Mouse (Mus musculus): ENCODE measurements at regions not wholly inside any gene's neighbourhood (a gene's known extent, or its start where the extent isn't known, plus 50 kb on each side); places are given as distances from the start of the nearest gene placed in this dataset.
"Not testable (repeated sequence)": the region's sequence is repeated elsewhere in the genome, so short reads cannot be mapped to it uniquely, and the experiment has no call there.

DNA sequence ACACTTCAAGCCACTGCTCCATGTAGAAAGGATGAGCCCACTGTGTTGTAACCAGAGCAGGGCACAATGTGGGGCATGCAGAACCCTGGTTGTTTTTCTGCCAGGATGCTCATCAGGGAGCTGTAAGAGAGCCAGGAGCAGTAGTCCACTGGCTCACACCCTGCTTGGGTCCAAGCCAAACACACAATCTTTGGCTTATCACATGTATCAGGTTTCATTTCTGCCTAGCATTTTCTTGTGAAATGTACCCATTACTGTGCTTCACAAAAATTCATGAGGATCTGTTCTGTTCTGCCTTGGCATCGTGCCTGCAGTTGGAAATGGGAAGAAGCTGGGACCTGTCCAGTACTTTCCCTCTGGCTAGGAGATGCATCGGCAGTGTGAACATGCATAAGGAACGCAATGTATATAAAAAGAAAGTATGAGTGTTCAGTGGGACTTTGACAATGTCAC is 491.6 kb upstream of the Igfbp3 start:
- Histone ChIP-seq H3K4me3 (replicated peaks; ENCODE audit: low read length) (no peak overlapping the region), H3K27ac (replicated peaks; ENCODE audit: low read depth, low read length) (no peak overlapping the region), H3K4me2 (replicated peaks; ENCODE audit: low read depth, low read length, severe bottlenecking) (no peak overlapping the region), H3K27me3 (ENCODE audit: control insufficient read depth, insufficient read depth, low read length) (no peaks in the 10 kb centered on the region), H3K9ac (ENCODE audit: low read depth, low read length, severe bottlenecking) (no peak overlapping the region), H3K36me3 (ENCODE audit: control insufficient read depth, insufficient read depth, low read length) (no peaks in the 10 kb centered on the region), H3K4me1 (ENCODE audit: control insufficient read depth, insufficient read depth, low read length) (peaks cover 3% of the 10 kb centered on the region; the same call in 1 of the 2 replicates), H3K9me3 (ENCODE audit: control insufficient read depth, low read length) (no peaks in the 10 kb centered on the region)
- WGBS, result 48% methylated on average over 3 of the region's 3 CpGs
- no peak for TF ChIP-seq POLR2A (IDR thresholded peaks at IDR 0.05; ENCODE audit: borderline replicate concordance, extremely low read depth, insufficient read depth, insufficient read length)
- DNase-seq (ENCODE audit: low spot score) (peak; percentile 61), ATAC-seq (ENCODE audit: low FRiP score, low read depth) (peak; percentile 74; the same call in 1 of the 2 replicates)

- no peak for TF ChIP-seq POLR2A (IDR thresholded peaks at IDR 0.05; ENCODE audit: borderline replicate concordance, extremely low read depth, insufficient read depth, insufficient read length)
- ATAC-seq (ENCODE audit: low FRiP score, low read depth), result no peak
- DNase-seq (ENCODE audit: low spot score), result peak; percentile 63
Measured at GRCm38 (mm10) chr11:7697591-7697990, 483.9 kb upstream of the Igfbp3 start.

DNA sequence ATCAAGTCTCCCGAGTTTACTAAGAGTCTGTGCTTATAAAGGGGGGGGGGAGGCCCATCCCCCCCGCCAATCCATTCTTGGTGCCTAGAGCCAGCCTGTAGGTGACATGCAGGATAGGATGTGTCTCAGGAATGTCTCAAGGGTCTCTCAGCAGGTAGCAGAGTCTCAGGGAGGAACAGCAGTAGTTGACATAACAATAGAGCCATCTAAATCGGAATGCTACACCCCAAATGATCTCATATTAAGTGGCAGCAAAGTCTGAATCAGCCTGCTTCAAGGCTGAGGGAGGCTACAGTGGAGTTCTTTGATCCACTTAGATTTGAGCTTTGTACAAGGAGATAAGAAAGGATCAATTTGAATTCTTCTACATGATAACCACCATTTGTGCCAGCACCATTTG is 476.0 kb upstream of the Igfbp3 start:
- H3K4me2 ChIP-seq (replicated peaks; ENCODE audit: low read depth, low read length, severe bottlenecking); H3K9me3 ChIP-seq (ENCODE audit: control insufficient read depth, low read length); DNase-seq (ENCODE audit: low spot score); H3K36me3 ChIP-seq (ENCODE audit: control insufficient read depth, insufficient read depth, low read length); ATAC-seq (ENCODE audit: low FRiP score, low read depth); H3K4me1 ChIP-seq (ENCODE audit: control insufficient read depth, insufficient read depth, low read length); H3K9ac ChIP-seq (ENCODE audit: low read depth, low read length, severe bottlenecking); H3K27me3 ChIP-seq (ENCODE audit: control insufficient read depth, insufficient read depth, low read length); H3K4me3 ChIP-seq (replicated peaks; ENCODE audit: low read length); H3K27ac ChIP-seq (replicated peaks; ENCODE audit: low read depth, low read length): not testable (repeated sequence)
- 70% methylated on average over 3 of the region's 3 CpGs for WGBS

More at GRCm38 (mm10) chr11:7697591-7697990, 483.9 kb upstream of the Igfbp3 start:
- H3K27me3 ChIP-seq (ENCODE audit: control insufficient read depth, insufficient read depth, low read length), result no peaks in the 10 kb centered on the region
- no peak overlapping the region for H3K4me3 ChIP-seq (replicated peaks; ENCODE audit: low read length)
- no peak overlapping the region for H3K4me2 ChIP-seq (replicated peaks; ENCODE audit: low read depth, low read length, severe bottlenecking)
- no peaks in the 10 kb centered on the region for H3K36me3 ChIP-seq (ENCODE audit: control insufficient read depth, insufficient read depth, low read length)
- H3K27ac ChIP-seq (replicated peaks; ENCODE audit: low read depth, low read length), result no peak overlapping the region
- H3K9me3 ChIP-seq (ENCODE audit: control insufficient read depth, low read length), result no peaks in the 10 kb centered on the region
- no peak overlapping the region for H3K9ac ChIP-seq (ENCODE audit: low read depth, low read length, severe bottlenecking)
- H3K4me1 ChIP-seq (ENCODE audit: control insufficient read depth, insufficient read depth, low read length), result no peaks in the 10 kb centered on the region
- WGBS, result 76% methylated on average over 1 of the region's 1 CpGs

DNA sequence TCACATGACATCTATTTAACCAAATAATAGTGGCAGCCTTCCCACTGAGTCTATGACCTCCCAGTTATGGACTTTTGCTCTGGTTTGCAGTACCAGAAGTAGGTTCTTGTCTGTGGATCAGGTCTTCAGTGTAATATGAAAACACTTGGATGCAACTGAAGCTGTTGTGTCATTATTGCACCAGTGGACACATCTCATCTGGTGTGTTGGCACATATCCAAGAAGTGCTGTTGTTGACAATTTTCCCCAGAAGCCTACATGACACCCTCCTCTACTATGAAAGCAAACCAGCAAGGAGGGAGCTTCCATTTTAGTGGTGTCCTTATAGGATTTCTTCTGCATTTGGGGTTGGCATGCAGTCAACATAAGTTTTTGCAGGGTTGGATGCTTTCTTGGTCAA is 459.1 kb upstream of the Igfbp3 start:
- Histone ChIP-seq H3K4me1 (ENCODE audit: control insufficient read depth, insufficient read depth, low read length) (no peaks in the 10 kb centered on the region), H3K4me2 (replicated peaks; ENCODE audit: low read depth, low read length, severe bottlenecking) (no peak overlapping the region), H3K27ac (replicated peaks; ENCODE audit: low read depth, low read length) (no peak overlapping the region), H3K9ac (ENCODE audit: low read depth, low read length, severe bottlenecking) (no peak overlapping the region), H3K4me3 (replicated peaks; ENCODE audit: low read length) (no peak overlapping the region), H3K9me3 (ENCODE audit: control insufficient read depth, low read length) (no peaks in the 10 kb centered on the region), H3K27me3 (ENCODE audit: control insufficient read depth, insufficient read depth, low read length) (no peaks in the 10 kb centered on the region), H3K36me3 (ENCODE audit: control insufficient read depth, insufficient read depth, low read length) (no peaks in the 10 kb centered on the region)
- no peak for ATAC-seq (ENCODE audit: low FRiP score, low read depth)
- TF ChIP-seq POLR2A (IDR thresholded peaks at IDR 0.05; ENCODE audit: borderline replicate concordance, extremely low read depth, insufficient read depth, insufficient read length), result no peak
- DNase-seq (ENCODE audit: low spot score), result no peak

DNA sequence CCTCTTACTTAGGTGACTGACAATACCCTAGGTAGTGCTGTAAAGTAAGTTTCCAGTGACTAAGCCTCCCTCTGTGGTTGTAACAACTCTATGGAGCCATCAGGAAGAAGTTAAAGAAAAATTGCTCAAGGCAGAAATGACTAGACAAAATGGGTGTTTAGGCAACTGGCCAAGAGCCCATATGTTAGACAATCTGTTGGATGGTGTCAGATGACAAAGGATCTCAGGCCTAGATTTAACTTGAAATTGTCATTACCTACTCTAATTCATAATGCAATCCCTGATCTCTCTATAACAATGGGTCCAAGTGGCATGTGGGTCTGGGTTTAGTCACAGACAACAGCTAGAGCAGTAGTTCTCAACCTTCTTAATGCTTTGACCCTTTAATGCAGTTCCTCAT is 416.9 kb upstream of the Igfbp3 start:
- TF ChIP-seq POLR2A (IDR thresholded peaks at IDR 0.05; ENCODE audit: borderline replicate concordance, extremely low read depth, insufficient read depth, insufficient read length), result no peak
- H3K9ac ChIP-seq (ENCODE audit: low read depth, low read length, severe bottlenecking), result no peak overlapping the region
- DNase-seq (ENCODE audit: low spot score) (peak; percentile 53), ATAC-seq (ENCODE audit: low FRiP score, low read depth) (no peak)
- no peak overlapping the region for H3K4me3 ChIP-seq (replicated peaks; ENCODE audit: low read length)
- H3K4me1 ChIP-seq (ENCODE audit: control insufficient read depth, insufficient read depth, low read length), result no peaks in the 10 kb centered on the region
- H3K27me3 ChIP-seq (ENCODE audit: control insufficient read depth, insufficient read depth, low read length), result no peaks in the 10 kb centered on the region
- H3K36me3 ChIP-seq (ENCODE audit: control insufficient read depth, insufficient read depth, low read length), result no peaks in the 10 kb centered on the region
- no peaks in the 10 kb centered on the region for H3K9me3 ChIP-seq (ENCODE audit: control insufficient read depth, low read length)
- no peak overlapping the region for H3K4me2 ChIP-seq (replicated peaks; ENCODE audit: low read depth, low read length, severe bottlenecking)
- no peak overlapping the region for H3K27ac ChIP-seq (replicated peaks; ENCODE audit: low read depth, low read length)

- TF ChIP-seq POLR2A (IDR thresholded peaks at IDR 0.05; ENCODE audit: borderline replicate concordance, extremely low read depth, insufficient read depth, insufficient read length), result no peak
- no peaks in the 10 kb centered on the region for H3K9me3 ChIP-seq (ENCODE audit: control insufficient read depth, low read length)
- 66% methylated on average over 3 of the region's 3 CpGs for WGBS
- peak; percentile 34; the same call in 1 of the 2 replicates for ATAC-seq (ENCODE audit: low FRiP score, low read depth)
- no peak overlapping the region for H3K9ac ChIP-seq (ENCODE audit: low read depth, low read length, severe bottlenecking)
- H3K4me2 ChIP-seq (replicated peaks; ENCODE audit: low read depth, low read length, severe bottlenecking), result no peak overlapping the region
- peak; percentile 40 for DNase-seq (ENCODE audit: low spot score)
- H3K4me3 ChIP-seq (replicated peaks; ENCODE audit: low read length), result no peak overlapping the region
- H3K27ac ChIP-seq (replicated peaks; ENCODE audit: low read depth, low read length), result no peak overlapping the region
- H3K36me3 ChIP-seq (ENCODE audit: control insufficient read depth, insufficient read depth, low read length), result no peaks in the 10 kb centered on the region
- H3K27me3 ChIP-seq (ENCODE audit: control insufficient read depth, insufficient read depth, low read length), result no peaks in the 10 kb centered on the region
- no peaks in the 10 kb centered on the region for H3K4me1 ChIP-seq (ENCODE audit: control insufficient read depth, insufficient read depth, low read length)
Measured at GRCm38 (mm10) chr11:7625256-7625655, 411.5 kb upstream of the Igfbp3 start.
